29 mouse cellular contexts compared by ENCODE assay signal in genomic region chr17:88702345-88702744, GRCm38 (mm10). TPM values are rescaled to one million over a fixed set of nuclear protein-coding genes. Genes with fewer than 3 reads are reported as not detected.
DNase-seq lines count a peak whose midpoint lies in the region; ATAC-seq lines count a peak whose summit lies in the region.
"Had no signal": no experiment of that assay in that cellular context is flagged by ENCODE, and none has a peak within 500 bp of the region (broad histone marks: within the 10 kb centered on the region; RNA-seq: fewer than 3 reads in every experiment).

No protein-coding gene starts in this region.

- H3K4me1 ChIP-seq in heart, embryonic 16.5 days (ENCODE audit: control insufficient read depth, insufficient read depth, low read length), result no peaks in the 10 kb centered on the region
- H3K4me1 ChIP-seq in lung, embryonic 15.5 days, result peaks cover 10% of the 10 kb centered on the region
- H3K4me1 ChIP-seq in intestine, embryonic 15.5 days (replicated peaks), result no peaks in the 10 kb centered on the region; the same call in 1 of the 2 replicates
- H3K4me1 ChIP-seq: embryonic facial prominence, embryonic 15.5 days; heart, embryonic 10.5 days; megakaryocyte, embryonic 14.5 days; stomach, embryonic 15.5 days had no signal

- no peak overlapping the region for H3K9ac ChIP-seq in heart, embryonic 16.5 days (ENCODE audit: low read length)
- H3K9ac ChIP-seq in lung, embryonic 15.5 days, result no peak overlapping the region
- H3K9ac ChIP-seq in intestine, embryonic 15.5 days, result no peak overlapping the region
- H3K9ac ChIP-seq: embryonic facial prominence, embryonic 15.5 days; hindbrain, embryonic 14.5 days; neural tube, embryonic 13.5 days; stomach, embryonic 15.5 days had no signal

- no peaks in the 10 kb centered on the region for H3K36me3 ChIP-seq in heart, embryonic 16.5 days (ENCODE audit: control insufficient read depth, insufficient read depth)
- no peaks in the 10 kb centered on the region for H3K36me3 ChIP-seq in lung, embryonic 15.5 days
- H3K36me3 ChIP-seq in intestine, embryonic 15.5 days, result no peaks in the 10 kb centered on the region
- H3K36me3 ChIP-seq: embryonic facial prominence, embryonic 15.5 days; heart, embryonic 10.5 days; neural tube, embryonic 13.5 days; stomach, embryonic 15.5 days had no signal

- no peaks in the 10 kb centered on the region for H3K9me3 ChIP-seq in heart, embryonic 16.5 days (replicated peaks; ENCODE audit: control insufficient read depth, low read length)
- no peaks in the 10 kb centered on the region for H3K9me3 ChIP-seq in lung, embryonic 15.5 days
- no peaks in the 10 kb centered on the region for H3K9me3 ChIP-seq in intestine, embryonic 15.5 days
- H3K9me3 ChIP-seq: embryonic facial prominence, embryonic 15.5 days; heart, embryonic 10.5 days; stomach, embryonic 15.5 days had no signal

- no peak for DNase-seq in heart, adult 11 months
- no peak for DNase-seq in lung, postnatal 25 days (ENCODE audit: low spot score)
- DNase-seq in brain, adult 2 months (ENCODE audit: low read depth, low spot score), result peak; percentile 33
- no peak for DNase-seq in layer of hippocampus, adult 18-20 months (ENCODE audit: low spot score in 2 of 2)
- DNase-seq: adrenal gland, adult 2 months; cerebellum, postnatal 10 days; heart, postnatal 14 days; kidney, adult 18-20 months; kidney, postnatal 36 days; layer of hippocampus, adult 9-11 months; left cerebral cortex, postnatal 4 days; lung, adult 2 months; right cerebral cortex, postnatal 25 days had no signal

- ATAC-seq in heart, embryonic 16.5 days (replicated peaks; ENCODE audit: extremely low read depth, insufficient read depth, low FRiP score), result no peak
- ATAC-seq in lung, embryonic 15.5 days (ENCODE audit: borderline replicate concordance, extremely low read depth, low FRiP score, low TSS enrichment), result peak; percentile 50; the same call in 1 of the 2 replicates
- ATAC-seq in intestine, embryonic 15.5 days, result no peak
- no peak for ATAC-seq in cerebellum, adult (ENCODE audit: insufficient number of reproducible peaks, low FRiP score, low TSS enrichment)

- peak overlapping the region; percentile 4; the same call in 1 of the 2 replicates for H3K4me2 ChIP-seq in heart, embryonic 16.5 days (ENCODE audit: low read depth, low read length)
- H3K4me2 ChIP-seq in lung, embryonic 15.5 days, result peak overlapping the region; percentile 37
- H3K4me2 ChIP-seq in intestine, embryonic 15.5 days (replicated peaks), result peak overlapping the region; percentile 36; the same call in 1 of the 2 replicates
- H3K4me2 ChIP-seq: embryonic facial prominence, embryonic 15.5 days; hindbrain, embryonic 14.5 days; liver, embryonic 11.5 days; neural tube, embryonic 13.5 days; stomach, embryonic 15.5 days had no signal

- no peak overlapping the region for H3K4me3 ChIP-seq in heart, embryonic 16.5 days (ENCODE audit: low read length)
- H3K4me3 ChIP-seq in lung, embryonic 15.5 days, result no peak overlapping the region
- no peak overlapping the region for H3K4me3 ChIP-seq in intestine, embryonic 15.5 days (replicated peaks)
- H3K4me3 ChIP-seq: embryonic facial prominence, embryonic 15.5 days; heart, embryonic 10.5 days; left cerebral cortex, adult 2 months; megakaryocyte, embryonic 14.5 days; neural tube, embryonic 13.5 days; stomach, embryonic 15.5 days had no signal

- no peak overlapping the region for H3K27ac ChIP-seq in heart, embryonic 16.5 days (ENCODE audit: low read length)
- H3K27ac ChIP-seq in lung, embryonic 15.5 days, result peak overlapping the region; percentile 50; the same call in 1 of the 2 replicates
- H3K27ac ChIP-seq in intestine, embryonic 15.5 days, result no peak overlapping the region
- H3K27ac ChIP-seq: embryonic facial prominence, embryonic 15.5 days; heart, embryonic 10.5 days; hindbrain, embryonic 14.5 days; left cerebral cortex, adult 2 months; neural tube, embryonic 13.5 days; stomach, embryonic 15.5 days had no signal

- H3K27me3 ChIP-seq in heart, embryonic 16.5 days (ENCODE audit: control insufficient read depth, insufficient read depth, low read length), result no peaks in the 10 kb centered on the region
- H3K27me3 ChIP-seq in lung, embryonic 15.5 days, result no peaks in the 10 kb centered on the region
- H3K27me3 ChIP-seq in intestine, embryonic 15.5 days (replicated peaks), result no peaks in the 10 kb centered on the region
- H3K27me3 ChIP-seq: embryonic facial prominence, embryonic 15.5 days; megakaryocyte, embryonic 14.5 days; neural tube, embryonic 13.5 days; stomach, embryonic 15.5 days had no signal

- 27% methylated on average over 6 of the region's 6 CpGs for WGBS in heart, embryonic 16.5 days
- WGBS in lung, embryonic 15.5 days, result 12% methylated on average over 6 of the region's 6 CpGs
- 11% methylated on average over 6 of the region's 6 CpGs for WGBS in intestine, embryonic 15.5 days

RNA-seq across cellular contexts. Expression of gene Gtf2a1l, which starts 33.9 kb away (rescaled TPM):
- 0.20 and 0.25 TPM in 2 replicates for polyA plus RNA-seq in heart, embryonic 16.5 days (2015; fragmentation: Nextera tagmentation; extraction: Ambion mirVana)
- polyA plus RNA-seq in lung, embryonic 15.5 days (2015; fragmentation: Nextera tagmentation; extraction: Ambion mirVana), result 0.12 and 0.15 TPM in 2 replicates
- 0.21 and 0.36 TPM in 2 replicates for polyA plus RNA-seq in intestine, embryonic 15.5 days (2015; fragmentation: Nextera tagmentation; extraction: Ambion mirVana)
- under 1 TPM in 1 of 2 experiments, not detected in 1; 0.35 TPM for total RNA-seq in layer of hippocampus, adult 18-20 months (2021)
- total RNA-seq: gastrocnemius, postnatal 4 days; heart, postnatal 14 days had no signal
- polyA plus RNA-seq: adrenal gland, adult 2 months; heart, embryonic 10.5 days; lung, adult 2 months; neural tube, embryonic 13.5 days; spleen, adult 2 months; thymus, postnatal 0 days; urinary bladder, adult 2 months had no signal
